Mouse (Mus musculus) left cerebral cortex, adult 11 months (tissue): ENCODE results near the gene Mfsd6.

Experiments
- DNase-seq: peaks from one replicate; pipeline ENCODE4 v3.0.0; 2022; ENCODE audit warnings: low spot score

Mfsd6 gene

DNA sequence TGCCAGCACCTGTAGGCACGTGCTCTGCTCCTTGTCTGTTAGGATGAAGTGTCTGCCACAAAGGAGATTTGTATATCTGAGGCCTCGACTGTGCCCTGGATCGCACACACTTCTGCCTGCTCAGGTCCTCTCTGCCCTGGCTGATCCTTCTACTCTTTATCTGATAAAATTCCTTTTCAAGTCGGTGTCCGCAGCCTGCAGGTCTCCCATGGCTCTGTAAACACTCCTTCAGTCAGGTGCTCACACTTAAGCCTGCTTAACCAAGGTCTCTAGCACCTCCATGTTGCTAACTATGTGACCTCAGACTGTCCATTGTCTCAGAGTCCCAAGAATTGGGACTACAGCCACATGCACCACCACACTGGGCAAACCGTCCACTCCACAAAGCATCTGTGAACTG, 87.0 kb downstream of the Mfsd6 start:
- no peak for DNase-seq

DNA sequence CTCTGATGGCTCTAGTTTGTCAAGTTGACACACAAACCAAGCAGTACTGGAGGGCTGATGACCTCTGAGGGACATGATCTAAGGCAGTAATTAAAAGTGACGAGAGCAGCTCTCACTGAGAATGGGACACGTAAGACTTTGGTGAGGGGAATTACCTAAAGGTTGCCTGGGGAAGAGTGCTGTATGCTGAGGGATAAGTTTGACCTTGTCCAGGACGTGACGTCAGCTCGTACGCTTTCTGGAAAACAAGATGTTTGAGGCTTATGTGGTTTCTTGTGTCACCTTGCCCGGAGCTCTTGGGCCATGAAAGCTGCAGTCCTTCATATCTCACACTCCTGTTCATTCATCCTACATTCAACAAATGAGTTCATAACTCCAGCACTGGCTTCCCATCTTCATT, 88.2 kb downstream of the Mfsd6 start:
- DNase-seq: no peak

DNA sequence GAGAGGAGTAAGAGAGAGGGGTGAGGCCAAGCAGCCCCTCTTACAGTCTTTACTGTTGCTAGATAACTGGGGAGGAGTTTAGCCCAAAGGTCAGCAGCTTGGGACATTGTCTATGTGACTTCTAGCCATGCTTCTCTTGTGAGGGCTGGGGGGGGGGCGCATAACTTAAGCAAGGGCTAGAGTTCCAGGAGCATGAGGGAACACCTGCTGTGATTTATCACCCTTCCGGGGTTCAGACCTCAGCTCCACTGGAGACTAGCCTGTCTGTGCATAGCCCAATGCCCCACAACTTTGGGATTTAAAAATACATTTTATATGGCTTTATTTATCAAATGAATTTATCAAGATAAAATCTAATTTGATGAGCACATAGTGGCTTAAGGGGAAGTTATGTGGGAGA, 89.2 kb downstream of the Mfsd6 start:
- DNase-seq: no peak

DNA sequence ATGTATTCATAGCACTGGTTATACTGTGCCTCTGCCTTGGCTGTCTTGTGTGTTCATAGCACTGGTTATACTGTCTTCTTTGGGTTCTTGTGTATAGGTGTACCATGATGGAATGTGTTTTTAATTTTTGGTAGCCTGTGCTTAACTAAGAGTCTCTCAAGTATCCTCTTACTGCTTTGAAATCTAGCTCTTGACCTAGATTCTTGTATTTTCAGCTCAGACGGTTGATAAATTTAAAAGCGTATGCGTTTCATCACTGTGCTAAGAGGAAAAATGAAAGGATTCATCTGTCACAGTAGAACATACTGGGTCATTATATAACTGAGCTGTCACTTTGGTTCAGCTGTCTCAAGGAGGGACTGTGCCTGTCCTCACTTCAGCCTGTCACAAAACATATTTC, 91.3 kb downstream of the Mfsd6 start:
- no peak for DNase-seq

DNA sequence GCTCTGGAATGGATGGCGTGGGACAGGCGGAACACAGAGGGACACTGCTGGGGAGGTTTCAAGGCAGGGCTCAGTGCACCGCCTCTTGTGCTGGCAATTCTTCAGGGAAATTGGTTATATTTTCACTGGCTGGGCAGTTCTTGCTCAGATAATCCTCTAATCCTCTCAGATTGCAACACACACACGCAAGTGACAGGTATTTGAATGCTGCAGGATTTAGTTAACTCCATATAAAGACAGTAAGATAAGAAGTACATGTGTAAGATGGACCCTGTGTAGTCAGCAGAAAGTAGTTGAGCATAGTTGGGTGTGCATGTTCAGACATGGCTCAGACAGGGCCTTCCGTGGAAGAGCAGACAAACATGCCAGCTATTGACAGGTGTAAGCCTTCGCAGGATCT, 93.0 kb downstream of the Mfsd6 start:
- no peak for DNase-seq

DNA sequence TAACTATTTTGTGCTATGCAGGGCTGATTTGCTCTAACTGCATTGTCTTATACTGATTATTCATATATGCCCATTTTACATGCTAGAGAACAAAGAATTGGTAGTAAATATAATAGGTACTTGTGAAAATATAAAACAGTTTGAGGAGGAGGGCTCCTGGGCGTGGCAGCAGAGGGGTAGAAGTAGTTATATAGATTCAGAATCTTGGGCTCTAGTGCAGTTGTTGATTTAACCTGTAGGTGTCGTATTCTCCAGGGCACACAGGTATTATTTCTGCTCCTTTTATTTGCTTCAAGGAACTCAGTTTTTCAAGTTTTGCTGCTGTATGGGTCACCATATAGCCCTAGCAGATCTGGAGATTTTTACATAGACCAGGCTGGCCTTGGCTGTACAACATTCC, 95.7 kb downstream of the Mfsd6 start:
- no peak for DNase-seq

DNA sequence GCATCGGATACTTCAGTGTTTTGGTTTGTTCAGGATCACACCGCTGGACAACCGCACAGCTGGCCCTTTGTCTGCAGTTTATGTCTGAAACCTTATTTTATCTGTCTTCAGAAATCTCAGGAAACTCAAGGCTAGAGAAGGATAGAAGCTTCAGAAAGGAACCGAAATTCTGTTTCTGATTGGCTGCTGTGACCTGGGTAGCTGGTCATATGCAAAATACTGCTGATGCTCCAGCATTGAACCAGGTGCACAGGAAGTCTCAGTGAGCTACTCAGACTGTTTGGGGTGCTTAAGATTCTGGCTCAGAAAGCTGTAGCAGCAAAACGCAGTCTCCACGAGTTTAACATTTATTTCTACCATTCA, 96.3 kb downstream of the Mfsd6 start:
- DNase-seq: no peak

DNA sequence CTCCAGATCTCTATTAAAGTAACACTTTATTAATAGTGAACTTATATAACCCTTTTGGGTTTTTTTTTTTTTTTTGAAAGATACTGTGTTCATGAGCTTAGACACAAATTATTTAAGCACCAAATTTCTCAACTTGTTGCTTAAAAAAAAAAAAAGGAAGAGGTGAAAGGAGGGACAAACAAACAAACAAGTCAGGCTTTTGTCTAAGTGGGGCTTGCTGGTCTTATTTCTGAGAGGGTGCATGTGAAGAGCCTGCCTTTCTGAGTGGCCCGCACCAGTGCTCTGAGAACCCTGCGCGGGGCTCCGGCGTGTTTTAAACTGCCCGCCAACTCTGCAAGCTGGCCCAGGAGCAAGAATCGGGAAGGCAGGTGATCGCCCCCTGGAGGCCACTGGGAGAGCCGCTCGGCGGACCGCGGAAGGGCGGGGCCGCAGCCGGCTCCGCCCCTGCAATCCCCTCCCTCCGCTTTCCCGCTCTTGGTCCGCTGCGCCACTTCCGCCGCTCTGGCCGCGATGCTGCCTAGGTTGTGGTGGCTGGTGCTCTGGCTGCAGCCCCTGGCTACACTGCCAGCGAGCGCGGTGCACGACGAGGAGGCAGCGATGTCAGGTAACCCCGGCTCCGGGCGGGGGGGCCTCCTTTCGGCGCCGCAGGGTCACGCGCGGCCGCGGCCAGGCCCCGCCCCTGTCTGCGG, 96.9 kb downstream of the Mfsd6 start, which contains the start of gene Nemp2:
TSS of gene Nemp2 (plus strand) at position 456 of the 689 bp plus-strand sequence.
- DNase-seq: peak; percentile 85

DNA sequence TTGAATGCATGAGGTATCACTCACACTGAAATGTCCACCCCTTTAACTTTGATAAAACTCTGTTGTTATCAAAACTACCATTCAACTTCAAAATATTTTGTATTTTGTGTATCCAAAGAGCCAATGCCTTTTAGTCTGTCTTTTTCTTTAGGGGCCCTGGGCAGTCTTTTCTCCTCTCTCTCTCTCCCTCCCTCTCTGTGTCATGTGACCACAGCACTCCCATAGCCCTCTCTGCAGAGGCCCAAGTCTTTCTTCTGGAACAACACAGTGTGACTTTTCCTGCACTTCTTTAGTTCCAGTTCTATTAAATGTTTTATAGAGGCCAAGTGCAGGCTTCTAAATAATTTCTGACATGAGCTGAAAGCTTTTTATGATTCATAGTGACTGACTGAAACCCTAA, 106.8 kb downstream of the Mfsd6 start:
- no peak for DNase-seq

DNA sequence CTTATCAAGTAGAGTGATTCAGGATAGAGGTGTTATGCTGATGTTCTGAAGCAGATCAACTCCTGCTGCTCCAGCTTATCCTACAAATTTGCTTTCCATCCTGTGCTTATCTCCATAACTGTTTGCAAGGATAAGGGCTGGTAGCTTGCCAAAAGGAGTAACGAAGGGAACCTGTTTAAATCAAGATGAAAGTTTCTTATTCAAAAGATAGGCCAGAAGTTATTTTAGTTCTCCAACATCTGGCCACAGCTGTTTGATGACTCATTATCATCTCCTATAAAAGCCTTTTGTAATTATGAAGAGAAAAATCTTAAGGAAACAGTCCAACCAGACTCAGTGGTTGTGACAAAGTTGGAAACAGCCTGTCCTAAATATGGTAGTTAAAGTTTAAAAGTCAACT, 109.0 kb downstream of the Mfsd6 start:
- no peak for DNase-seq

DNA sequence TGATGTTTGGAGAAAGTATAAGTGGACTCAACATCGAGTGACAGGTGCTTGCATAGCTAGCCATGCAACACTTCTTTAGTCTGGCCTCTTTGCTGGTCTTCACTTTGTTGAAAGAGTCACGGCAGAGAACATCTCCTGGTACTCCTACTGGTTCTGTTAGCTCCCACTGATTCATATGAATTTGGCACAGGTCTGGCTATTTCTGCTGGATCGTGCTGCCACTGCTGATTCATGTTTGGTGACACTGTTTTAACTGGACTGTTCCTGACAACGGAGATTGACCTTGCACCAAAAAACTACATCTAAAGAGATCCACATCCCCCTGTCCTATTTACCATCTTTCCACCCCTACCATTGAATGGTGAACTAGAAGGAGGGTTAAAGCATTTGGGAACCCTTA, 118.8 kb downstream of the Mfsd6 start:
- DNase-seq: no peak

DNA sequence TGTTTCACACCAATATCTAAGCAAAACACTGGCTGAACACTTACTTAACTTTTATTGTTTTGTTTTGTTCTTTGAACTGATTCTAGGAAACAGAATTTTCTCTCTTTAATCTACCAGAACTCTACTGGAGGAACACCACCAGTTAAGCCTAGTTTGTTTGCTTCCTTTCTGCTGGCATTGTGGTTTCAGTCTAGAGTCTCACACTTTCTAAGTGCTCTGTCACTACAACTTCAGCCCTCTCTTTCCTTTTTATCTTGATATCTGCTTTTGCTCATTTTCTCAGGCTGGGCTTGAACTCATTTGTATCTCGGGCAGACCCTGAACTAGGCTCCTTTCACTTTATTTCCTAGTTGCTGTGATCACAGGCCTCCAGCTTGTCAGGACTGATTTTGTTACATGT, 119.6 kb downstream of the Mfsd6 start:
- DNase-seq: no peak
